ENCODE assay signal across 12 mouse cellular contexts in the genomic region with DNA sequence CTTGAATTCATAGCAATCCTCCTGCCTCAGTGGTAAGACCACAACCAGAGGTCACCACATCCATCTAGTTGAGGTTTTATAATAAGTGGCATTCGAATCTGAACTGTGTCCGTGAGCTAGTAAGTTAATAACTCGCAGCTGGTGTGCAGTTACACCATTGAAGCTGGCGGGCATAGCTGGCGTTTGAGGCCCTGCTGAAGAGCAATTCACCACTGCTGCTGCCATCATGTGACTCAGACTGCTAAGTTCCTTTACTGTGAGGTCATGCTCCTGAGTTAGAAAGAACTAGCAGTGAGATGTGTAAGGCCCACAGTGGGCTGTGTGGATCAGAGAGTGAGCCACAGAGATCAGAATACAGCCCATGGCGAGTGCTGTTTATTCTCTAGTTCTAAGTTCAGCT. TPM values are rescaled to one million over a fixed set of nuclear protein-coding genes. Genes with fewer than 3 reads are reported as not detected.
DNase-seq lines count a peak whose midpoint lies in the region; ATAC-seq and TF ChIP-seq lines count a peak whose summit lies in the region.
"Had no signal": no experiment of that assay in that cellular context is flagged by ENCODE, and none has a peak within 500 bp of the region (broad histone marks: within the 10 kb centered on the region; RNA-seq: fewer than 3 reads in every experiment).

No protein-coding gene starts in this region.

- no peak overlapping the region for H3K4me3 ChIP-seq in kidney, postnatal 0 days (replicated peaks; ENCODE audit: low read depth, low read length)
- no peak overlapping the region for H3K4me3 ChIP-seq in heart, adult 2 months
- H3K4me3 ChIP-seq in intestine, postnatal 0 days (ENCODE audit: low read depth, low read length): no peak overlapping the region
- no peak overlapping the region for H3K4me3 ChIP-seq in stomach, postnatal 0 days (ENCODE audit: low read depth, low read length)
- no peak overlapping the region for H3K4me3 ChIP-seq in liver, embryonic 12.5 days
- H3K4me3 ChIP-seq: neural tube, embryonic 13.5 days had no signal

- no peaks in the 10 kb centered on the region for H3K79me2 ChIP-seq in heart, adult 2 months (replicated peaks; ENCODE audit: control insufficient read depth, insufficient read depth, low read length)

- no peaks in the 10 kb centered on the region for H3K27me3 ChIP-seq in kidney, postnatal 0 days (ENCODE audit: insufficient read depth, low read length)
- H3K27me3 ChIP-seq in heart, adult 2 months (ENCODE audit: control insufficient read depth, insufficient read depth, low read length): no peaks in the 10 kb centered on the region
- no peaks in the 10 kb centered on the region for H3K27me3 ChIP-seq in intestine, postnatal 0 days (replicated peaks; ENCODE audit: control insufficient read depth, insufficient read depth, low read length)
- no peaks in the 10 kb centered on the region for H3K27me3 ChIP-seq in stomach, postnatal 0 days (ENCODE audit: control insufficient read depth, insufficient read depth, low read length)
- no peaks in the 10 kb centered on the region for H3K27me3 ChIP-seq in liver, embryonic 12.5 days (replicated peaks)
- H3K27me3 ChIP-seq: neural tube, embryonic 13.5 days had no signal

- no peaks in the 10 kb centered on the region for H3K9me3 ChIP-seq in kidney, postnatal 0 days (replicated peaks; ENCODE audit: low read length)
- no peaks in the 10 kb centered on the region for H3K9me3 ChIP-seq in intestine, postnatal 0 days (ENCODE audit: control insufficient read depth)
- H3K9me3 ChIP-seq in stomach, postnatal 0 days (ENCODE audit: control insufficient read depth, low read length): no peaks in the 10 kb centered on the region
- H3K9me3 ChIP-seq in liver, embryonic 12.5 days (replicated peaks): no peaks in the 10 kb centered on the region
- H3K9me3 ChIP-seq: neural tube, embryonic 13.5 days had no signal

- H3K4me1 ChIP-seq in kidney, postnatal 0 days (replicated peaks; ENCODE audit: insufficient read depth, low read length): no peaks in the 10 kb centered on the region
- peaks cover 2% of the 10 kb centered on the region; the same call in 1 of the 2 replicates for H3K4me1 ChIP-seq in heart, adult 2 months (ENCODE audit: control insufficient read depth, insufficient read depth, low read length)
- no peaks in the 10 kb centered on the region for H3K4me1 ChIP-seq in intestine, postnatal 0 days (replicated peaks; ENCODE audit: control insufficient read depth, insufficient read depth, low read length)
- H3K4me1 ChIP-seq in stomach, postnatal 0 days (replicated peaks; ENCODE audit: control insufficient read depth, insufficient read depth): no peaks in the 10 kb centered on the region
- no peaks in the 10 kb centered on the region for H3K4me1 ChIP-seq in liver, embryonic 12.5 days
- H3K4me1 ChIP-seq: neural tube, embryonic 13.5 days had no signal

- 76% methylated on average over 6 of the region's 6 CpGs for WGBS in kidney, postnatal 0 days
- WGBS in heart, adult 2 months: 46% methylated on average over 6 of the region's 6 CpGs
- WGBS in intestine, postnatal 0 days: 52% methylated on average over 6 of the region's 6 CpGs
- WGBS in stomach, postnatal 0 days: 64% methylated on average over 6 of the region's 6 CpGs
- 74% methylated on average over 6 of the region's 6 CpGs for WGBS in liver, embryonic 12.5 days (ENCODE audit: insufficient replicate concordance)

- TF ChIP-seq CTCF in kidney, postnatal 0 days (IDR thresholded peaks at IDR 0.05; ENCODE audit: low read depth): no peak
- no peak for TF ChIP-seq CTCF in heart, adult 2 months (IDR thresholded peaks at IDR 0.05)
- TF ChIP-seq CTCF in intestine, postnatal 0 days (IDR thresholded peaks at IDR 0.05; ENCODE audit: low read depth): no peak
- no peak for TF ChIP-seq CTCF in stomach, postnatal 0 days (IDR thresholded peaks at IDR 0.05; ENCODE audit: low read depth)

- H3K27ac ChIP-seq in kidney, postnatal 0 days: no peak overlapping the region
- H3K27ac ChIP-seq in heart, adult 2 months: peak overlapping the region; percentile 72
- no peak overlapping the region for H3K27ac ChIP-seq in intestine, postnatal 0 days (ENCODE audit: low read depth, low read length)
- H3K27ac ChIP-seq in stomach, postnatal 0 days (replicated peaks): no peak overlapping the region
- H3K27ac ChIP-seq in liver, embryonic 12.5 days: no peak overlapping the region
- H3K27ac ChIP-seq: neural tube, embryonic 13.5 days had no signal

- intact Hi-C loops in heart, adult 2 months (cut with DNase I): no loop called here

- TF ChIP-seq POLR2A in heart, adult 2 months (IDR thresholded peaks at IDR 0.05; ENCODE audit: insufficient read depth, low read depth, low read length): no peak

- no peak overlapping the region for H3K4me2 ChIP-seq in kidney, postnatal 0 days (ENCODE audit: low read length)
- no peak overlapping the region for H3K4me2 ChIP-seq in intestine, postnatal 0 days (replicated peaks; ENCODE audit: low read depth)
- no peak overlapping the region for H3K4me2 ChIP-seq in stomach, postnatal 0 days (replicated peaks; ENCODE audit: low read depth)
- no peak overlapping the region for H3K4me2 ChIP-seq in liver, embryonic 12.5 days
- H3K4me2 ChIP-seq: neural tube, embryonic 13.5 days had no signal

- H3K36me3 ChIP-seq in kidney, postnatal 0 days (ENCODE audit: insufficient read depth, low read length): no peaks in the 10 kb centered on the region
- no peaks in the 10 kb centered on the region for H3K36me3 ChIP-seq in heart, adult 2 months (ENCODE audit: control insufficient read depth, insufficient read depth, low read length)
- H3K36me3 ChIP-seq in intestine, postnatal 0 days (ENCODE audit: control insufficient read depth, insufficient read depth): no peaks in the 10 kb centered on the region
- no peaks in the 10 kb centered on the region for H3K36me3 ChIP-seq in stomach, postnatal 0 days (ENCODE audit: control insufficient read depth, insufficient read depth, low read length)
- no peaks in the 10 kb centered on the region for H3K36me3 ChIP-seq in liver, embryonic 12.5 days
- H3K36me3 ChIP-seq: neural tube, embryonic 13.5 days had no signal

- TF ChIP-seq EP300 in heart, adult 2 months (IDR thresholded peaks at IDR 0.05; ENCODE audit: insufficient read depth, low read depth, low read length): 0 out of 2 replicates have a peak, but pooled peaks have one; percentile 50
- no peak for TF ChIP-seq EP300 in stomach, postnatal 0 days (optimal IDR thresholded peaks at IDR 0.05)

- peak; percentile 63; the same call in 1 of the 2 replicates for ATAC-seq in kidney, postnatal 0 days (replicated peaks; ENCODE audit: low FRiP score, low read depth)
- peak; percentile 78 for ATAC-seq in intestine, postnatal 0 days
- peak; percentile 40; the same call in 1 of the 2 replicates for ATAC-seq in stomach, postnatal 0 days (ENCODE audit: low FRiP score, low TSS enrichment)
- ATAC-seq in liver, embryonic 12.5 days: no peak

- no peak for DNase-seq in kidney, postnatal 0 days (ENCODE audit: low spot score)
- no peak for DNase-seq in kidney, postnatal 10 days
- peak; percentile 26 to 46 for DNase-seq in heart, adult 2 months
- DNase-seq in stomach, postnatal 0 days (ENCODE audit: low spot score): no peak
- no peak for DNase-seq in urinary bladder, postnatal 36 days (ENCODE audit: low spot score in 2 of 2)
- DNase-seq in thymus, postnatal 4 days: no peak
- DNase-seq: adrenal gland, adult 2 months; cerebellum, postnatal 36 days; kidney, postnatal 36 days had no signal

- H3K9ac ChIP-seq in kidney, postnatal 0 days (ENCODE audit: low read depth, low read length): no peak overlapping the region
- H3K9ac ChIP-seq in heart, adult 2 months (ENCODE audit: low read depth, low read length): no peak overlapping the region
- H3K9ac ChIP-seq in intestine, postnatal 0 days (ENCODE audit: low read depth, low read length): no peak overlapping the region
- no peak overlapping the region for H3K9ac ChIP-seq in stomach, postnatal 0 days (ENCODE audit: low read length)
- H3K9ac ChIP-seq in liver, embryonic 12.5 days: no peak overlapping the region
- H3K9ac ChIP-seq: neural tube, embryonic 13.5 days had no signal

RNA-seq across cellular contexts. Expression of gene Cfl2, which starts 12.0 kb away (rescaled TPM):
- 162 and 163 TPM in 2 replicates for polyA plus RNA-seq in kidney, postnatal 0 days (2015; fragmentation: Nextera tagmentation; extraction: Ambion mirVana)
- 100 to 1,000 TPM; 333 to 392 TPM for total RNA-seq in heart, adult 2 months (2021)
- 156 and 340 TPM in 2 replicates for polyA plus RNA-seq in heart, adult 2 months (2012; rRNA removed)
- polyA plus RNA-seq in intestine, postnatal 0 days (2015; fragmentation: Nextera tagmentation; extraction: Ambion mirVana): 133 and 138 TPM in 2 replicates
- polyA plus RNA-seq in stomach, postnatal 0 days (2015; fragmentation: Nextera tagmentation; extraction: Ambion mirVana): 127 and 132 TPM in 2 replicates
- polyA plus RNA-seq in liver, embryonic 12.5 days (2016; fragmentation: Nextera tagmentation; extraction: Ambion mirVana): 46.1 and 47.7 TPM in 2 replicates

Comparison
In these comparisons a context has a peak if more than half of its experiments do, and no peak if none do; other contexts are left out.
1. DNase-seq: peak in heart, adult 2 months (2 of 2); none in kidney, postnatal 0 days (single experiment), kidney, postnatal 10 days (single experiment), stomach, postnatal 0 days (single experiment), urinary bladder, postnatal 36 days (0 of 2) and thymus, postnatal 4 days (single experiment).